Mouse (Mus musculus) kidney, postnatal 10 days (tissue): ENCODE data around the gene Abca14.

Experiments used
- DNase-seq: peaks from one replicate; pipeline ENCODE4 v3.0.0; 2021; ENCODE audit warnings: mixed read lengths

Gene Abca14

GRCm38 (mm10) chr7:120203789-120204188, at the start of gene Abca14:
TSS of gene Abca14 (plus strand) at chr7:120203961.
- DNase-seq: peak; percentile 91

- no peak for DNase-seq
Observed at GRCm38 (mm10) chr7:120156841-120157409, 46.8 kb upstream of the Abca14 start.

GRCm38 (mm10) chr7:120157575-120158061, 46.1 kb upstream of the Abca14 start:
- no peak for DNase-seq

DNA sequence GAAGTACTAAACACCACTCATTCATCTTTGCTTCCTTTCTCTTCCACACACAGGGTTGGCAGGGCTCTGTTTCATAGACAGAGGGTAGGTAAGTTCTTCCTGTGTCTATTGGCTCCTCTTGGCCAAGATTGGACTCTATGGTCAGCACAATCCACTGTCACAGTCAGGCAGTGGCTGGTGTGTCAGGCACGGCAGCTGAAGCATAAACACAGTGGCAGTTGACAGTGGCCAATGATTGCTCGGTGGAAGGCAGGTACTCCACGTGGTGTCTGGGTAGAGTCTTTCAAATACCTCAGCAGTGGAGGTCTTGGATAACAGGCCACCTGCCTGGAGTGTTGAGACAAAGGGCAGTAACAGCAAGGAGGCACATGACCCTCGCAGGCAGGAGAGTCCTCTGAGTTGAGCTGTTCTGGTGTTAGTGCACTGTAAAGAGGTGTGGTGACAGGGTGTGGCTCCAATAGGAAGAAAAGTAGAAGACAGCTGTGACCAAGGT, 45.6 kb upstream of the Abca14 start:
- DNase-seq: no peak

- peak; percentile 57 for DNase-seq
Observed at GRCm38 (mm10) chr7:120163581-120164251, 40.0 kb upstream of the Abca14 start.

DNA sequence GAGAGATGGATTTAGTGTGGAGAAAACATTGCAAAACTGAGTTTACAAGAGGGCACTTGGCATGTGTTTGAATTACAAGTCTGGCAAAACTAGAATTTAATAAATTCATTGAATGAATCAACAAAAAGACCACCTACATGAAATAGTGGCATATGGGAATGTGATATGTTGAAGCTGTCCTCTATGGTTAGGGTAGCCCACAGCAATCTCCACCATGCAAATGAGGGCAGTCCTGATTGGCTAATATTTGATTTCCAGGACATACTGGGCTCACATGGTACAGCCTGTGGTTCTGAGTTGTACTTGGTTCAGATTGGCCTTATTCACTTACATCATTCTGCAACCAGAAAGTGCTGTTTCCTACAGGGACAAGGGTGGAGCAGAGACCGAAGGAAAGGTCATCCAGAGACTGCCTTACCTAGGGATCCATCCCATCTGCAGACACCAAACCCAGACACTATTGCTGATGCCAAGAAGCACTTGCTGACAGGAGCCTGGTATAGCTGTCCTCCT, 31.5 kb upstream of the Abca14 start:
- no peak for DNase-seq

DNA sequence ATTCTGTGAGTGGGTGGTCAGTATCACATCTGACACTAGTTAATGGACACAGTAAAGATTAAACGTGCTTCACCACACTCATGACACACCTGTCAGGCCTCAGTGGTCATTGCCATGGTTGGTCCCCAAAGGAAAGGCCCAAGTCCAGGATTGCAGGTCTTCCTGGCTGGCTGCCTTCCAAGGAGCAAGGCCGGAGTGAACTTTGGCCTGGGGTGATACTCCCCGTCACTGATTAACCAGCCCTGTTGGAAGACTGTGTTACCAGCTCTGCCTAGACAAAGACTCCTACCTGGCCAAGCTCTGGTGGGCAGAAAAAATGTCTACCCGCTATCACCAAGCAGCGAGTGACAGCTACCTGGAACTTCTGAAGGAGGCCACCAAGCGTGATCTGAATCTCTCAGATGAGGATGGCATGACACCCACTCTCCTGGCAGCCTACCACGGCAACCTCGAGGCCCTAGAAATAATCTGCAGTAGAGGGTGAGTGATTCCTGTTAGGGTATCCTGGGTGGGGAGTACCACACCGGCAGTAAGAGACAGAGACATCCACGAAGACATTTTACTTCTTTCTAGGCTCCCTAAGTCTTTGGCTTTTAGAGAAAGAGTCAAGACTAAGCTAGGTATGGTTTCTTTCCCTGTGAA, 30.0 kb upstream of the Abca14 start, which contains the start of gene Anks4b:
TSS of gene Anks4b (plus strand) at position 256 of the 642 bp plus-strand sequence.
- peak; percentile 85 for DNase-seq

- DNase-seq: no peak
Observed at GRCm38 (mm10) chr7:120174723-120175504, 28.8 kb upstream of the Abca14 start.

DNA sequence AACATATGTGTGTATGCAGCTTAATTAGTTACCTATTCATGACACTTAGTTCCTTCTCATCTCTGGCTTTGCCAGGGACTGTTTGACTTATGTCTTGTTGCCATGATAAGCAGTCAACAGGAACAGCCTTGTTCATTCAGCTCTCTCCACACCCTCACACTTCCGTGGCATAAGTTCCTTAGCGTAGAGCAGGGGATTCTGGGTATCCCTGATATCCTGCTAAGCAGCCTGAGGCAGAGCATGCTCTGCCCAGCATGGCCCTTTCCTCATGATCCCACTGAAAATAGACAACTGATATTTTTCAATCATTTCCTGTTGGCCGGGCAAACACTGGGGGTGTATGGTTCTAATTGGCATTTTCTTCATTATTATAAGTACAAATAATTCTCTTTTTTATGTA, 26.1 kb upstream of the Abca14 start:
- no peak for DNase-seq

- DNase-seq: no peak
Observed at GRCm38 (mm10) chr7:120178935-120179334, 24.8 kb upstream of the Abca14 start.

GRCm38 (mm10) chr7:120180547-120180946, 23.2 kb upstream of the Abca14 start:
- no peak for DNase-seq

DNA sequence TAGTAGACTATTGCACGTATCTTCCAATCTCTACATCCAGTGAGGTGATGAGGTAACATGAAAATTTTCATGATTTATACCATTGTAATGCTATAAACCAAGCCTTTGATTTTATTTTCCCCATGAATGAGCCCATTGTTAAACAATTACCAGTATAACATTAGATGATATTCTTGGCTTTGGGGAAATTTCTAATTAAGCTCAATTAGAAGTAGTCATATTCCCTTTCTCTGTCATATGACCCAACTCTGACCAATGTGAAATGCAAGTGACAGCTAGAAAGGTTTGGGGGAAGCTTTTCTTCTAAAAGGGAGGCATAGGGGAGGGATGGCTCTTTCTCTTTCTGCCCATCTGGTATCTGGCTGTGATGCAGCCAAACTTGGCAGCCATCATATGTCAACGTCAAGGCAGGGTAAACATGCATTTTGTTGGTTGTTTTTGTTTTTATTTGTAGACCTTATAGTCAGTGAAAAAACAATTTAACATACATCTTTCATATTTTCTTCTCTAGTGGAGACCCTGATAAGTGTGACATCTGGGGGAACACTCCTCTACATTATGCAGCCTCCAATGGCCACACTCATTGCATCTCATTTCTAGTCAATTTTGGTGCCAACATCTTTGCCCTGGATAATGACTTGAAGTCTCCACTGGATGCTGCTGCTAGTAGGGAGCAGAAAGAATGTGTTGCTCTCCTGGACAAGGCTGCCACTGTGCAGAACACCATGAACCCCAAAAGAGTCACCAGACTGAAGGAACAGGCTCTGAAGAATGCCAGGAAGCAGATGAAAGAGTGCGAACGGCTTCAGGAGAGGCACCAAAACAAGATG, 22.1 kb upstream of the Abca14 start:
- DNase-seq: no peak

DNA sequence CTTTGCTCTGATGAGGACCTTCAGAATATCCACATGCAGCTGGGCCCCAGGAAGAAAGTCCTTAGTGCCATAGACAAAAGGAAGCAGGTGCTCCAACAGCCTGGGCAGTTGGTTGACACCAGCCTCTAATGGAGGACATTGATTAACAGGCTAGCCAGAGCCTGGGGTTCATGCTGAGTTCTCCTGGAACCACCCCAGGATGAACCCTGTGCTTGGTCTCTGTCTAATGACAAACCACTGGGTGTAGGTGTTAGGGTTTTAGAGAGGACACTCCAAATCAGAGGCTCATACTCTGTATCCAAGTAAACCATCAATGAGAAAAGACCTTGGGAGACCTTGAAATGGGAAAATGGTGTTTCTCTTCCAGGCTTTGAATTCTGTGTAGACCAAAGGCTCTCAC, 20.9 kb upstream of the Abca14 start:
- no peak for DNase-seq

- no peak for DNase-seq
Observed at GRCm38 (mm10) chr7:120188946-120189345, 14.8 kb upstream of the Abca14 start.

DNA sequence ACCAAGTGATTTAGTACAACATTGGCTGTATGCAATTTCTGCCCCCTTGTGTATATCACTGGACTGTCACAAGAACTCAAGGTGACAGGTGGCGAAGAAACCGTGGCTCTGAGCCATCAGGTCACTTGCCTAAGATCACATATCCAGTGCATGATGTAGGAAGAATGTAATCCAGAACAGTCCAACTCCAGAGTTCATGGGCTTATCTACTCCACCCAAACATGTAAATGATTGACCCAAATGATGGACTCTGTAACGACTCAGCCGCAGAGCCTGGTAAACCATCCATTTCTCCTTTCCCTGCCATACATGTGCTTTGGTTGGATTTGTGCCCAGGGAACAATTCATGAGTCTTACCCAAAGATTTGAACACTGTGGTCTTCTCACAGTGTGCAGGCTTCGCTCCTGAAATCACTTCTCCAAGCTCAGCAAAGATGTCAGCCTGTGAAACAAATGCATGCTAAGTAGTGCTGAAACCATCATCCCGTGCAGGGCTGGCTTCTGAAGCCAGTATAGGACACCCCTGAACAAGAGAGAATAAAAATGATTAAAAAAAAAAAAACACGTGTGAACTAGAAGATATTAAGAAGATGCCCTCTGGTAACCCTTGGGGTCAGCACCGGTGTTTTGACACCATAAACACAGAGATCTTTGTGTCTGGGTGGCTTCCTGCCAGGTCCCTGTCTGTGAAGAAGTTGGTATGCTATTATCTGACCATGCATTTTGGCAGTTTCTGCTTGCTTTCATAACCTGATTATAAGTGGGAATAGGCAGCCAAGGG, 14.2 kb upstream of the Abca14 start:
- DNase-seq: peak; percentile 68

- DNase-seq: peak; percentile 76
Observed at GRCm38 (mm10) chr7:120190150-120190665, 13.6 kb upstream of the Abca14 start.

- DNase-seq: no peak
Observed at GRCm38 (mm10) chr7:120192207-120192606, 11.6 kb upstream of the Abca14 start.

DNA sequence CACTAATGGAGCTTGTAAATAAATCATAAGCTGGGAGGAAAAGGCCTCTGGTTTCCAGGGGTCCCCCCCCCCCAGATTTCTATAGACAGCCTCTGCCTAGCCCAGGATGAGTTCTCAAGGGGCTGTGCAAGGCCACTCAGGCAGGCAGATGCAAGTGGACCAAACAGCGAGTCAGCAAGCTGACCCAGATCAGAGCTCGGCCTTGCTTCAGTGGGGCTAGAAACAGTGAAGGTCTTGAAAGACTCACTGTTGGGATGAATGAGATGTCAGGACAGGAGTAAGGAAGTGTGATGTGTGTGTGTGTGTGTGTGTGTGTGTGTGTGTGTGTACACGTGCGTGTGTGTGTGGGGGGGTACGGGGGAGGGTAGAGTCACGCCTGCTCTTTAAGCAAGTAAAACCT, 10.9 kb upstream of the Abca14 start:
- no peak for DNase-seq

DNA sequence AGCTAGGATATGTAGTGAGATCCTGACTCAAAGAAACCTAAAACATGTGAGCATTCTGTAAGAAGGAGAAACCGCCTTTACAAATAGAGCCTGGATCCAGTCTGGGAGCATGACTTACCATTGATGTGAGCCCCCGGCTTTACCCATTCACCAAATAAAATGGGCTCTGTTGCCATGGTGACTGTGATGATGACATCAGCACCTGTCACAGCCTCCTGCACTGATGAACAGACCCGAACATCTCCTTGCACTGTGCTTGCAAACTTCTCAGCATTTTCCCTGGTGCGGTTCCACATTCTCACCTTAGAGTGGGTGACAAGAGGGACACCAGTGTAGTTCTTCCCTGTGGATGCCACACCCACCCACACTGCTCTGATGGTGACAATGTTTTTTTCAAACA, 8.6 kb upstream of the Abca14 start:
- no peak for DNase-seq

- DNase-seq: peak; percentile 69
Observed at GRCm38 (mm10) chr7:120201231-120201744, 2.5 kb upstream of the Abca14 start.

GRCm38 (mm10) chr7:120201771-120202170, 2.0 kb upstream of the Abca14 start, which contains the start of gene Crym:
TSS of gene Crym (minus strand) at chr7:120202111.
- DNase-seq: peak; percentile 17
